Mouse (Mus musculus): ENCODE data around the gene Nlrp1b. TPM values are rescaled to one million over a fixed set of nuclear protein-coding genes. Genes with fewer than 3 reads are reported as not detected.

Gene Nlrp1b
- 0.76 TPM for polyA plus RNA-seq (2017; shearing (Covaris generic))

GRCm38 (mm10) chr11:71230684-71231480 is at the start of gene Nlrp1b:
Gene Nlrp1b (minus strand): TSS chr11:71230733.

GRCm38 (mm10) chr11:71144661-71145060 is 85.9 kb downstream of the Nlrp1b start, which contains the start of gene Nlrp1a:
Gene Nlrp1a (minus strand): TSS chr11:71144704.

Other genes starting within 250 kb of the Nlrp1b start
- gene C1qbp, start 247.7 kb downstream of the Nlrp1b start, polyA plus RNA-seq (2017; shearing (Covaris generic)) = 70.7 TPM
- 16.5 TPM for gene Dhx33, start 226.3 kb downstream of the Nlrp1b start, polyA plus RNA-seq (2017; shearing (Covaris generic))
- gene Mis12, start 211.1 kb downstream of the Nlrp1b start, polyA plus RNA-seq (2017; shearing (Covaris generic)) = 32.5 TPM
- 57.1 TPM for gene Derl2, start 210.9 kb downstream of the Nlrp1b start, polyA plus RNA-seq (2017; shearing (Covaris generic))
- gene 6330403K07Rik, start 197.2 kb downstream of the Nlrp1b start, polyA plus RNA-seq (2017; shearing (Covaris generic)) = 5.3 TPM
- 0.10 TPM for gene Nlrp1a, start 86.0 kb downstream of the Nlrp1b start, polyA plus RNA-seq (2017; shearing (Covaris generic))

All from effector memory CD4-positive, alpha-beta T cell, adult 7 months (primary cell).